Mouse (Mus musculus) heart, embryonic 15.5 days (tissue): ENCODE data around the gene Pip4p1. TPM values are rescaled to one million over a fixed set of nuclear protein-coding genes. Genes with fewer than 3 reads are reported as not detected.

Experiments
- ATAC-seq: fragments of 200-750 bp; cut with Nextera tagmentation; replicated peaks from 2 replicates; pipeline ENCODE4 v1.8.0; 2017; ENCODE audit warnings: low read depth, moderate TSS enrichment; ENCODE audit not compliant: insufficient number of reproducible peaks, insufficient read depth, low FRiP score
- H3K27ac ChIP-seq: fragments of 300-500 bp; sonication (generic); 2 replicates; pipeline ENCODE4 v1.5.1; 2015; ENCODE audit warnings: mild to moderate bottlenecking, inconsistent platforms
- H3K27me3 ChIP-seq: fragments of 300-500 bp; sonication (generic); 2 replicates; pipeline ENCODE4 v1.6.1; 2015; ENCODE audit warnings: inconsistent platforms
- H3K36me3 ChIP-seq: fragments of 300-500 bp; sonication (generic); 2 replicates; pipeline ENCODE4 v1.6.1; 2015; ENCODE audit warnings: mild to moderate bottlenecking, inconsistent platforms
- H3K4me1 ChIP-seq: fragments of 300-500 bp; sonication (generic); replicated peaks from 2 replicates; pipeline ENCODE4 v1.6.1; 2015; ENCODE audit warnings: inconsistent platforms
- H3K4me2 ChIP-seq: fragments of 300-500 bp; sonication (generic); 2 replicates; pipeline ENCODE4 v1.6.1; 2015; ENCODE audit warnings: inconsistent platforms, mild to moderate bottlenecking, moderate library complexity
- H3K4me3 ChIP-seq: fragments of 300-500 bp; sonication (generic); 2 replicates; pipeline ENCODE4 v1.5.1; 2015; ENCODE audit warnings: mild to moderate bottlenecking, inconsistent platforms
- H3K9ac ChIP-seq: fragments of 300-500 bp; sonication (generic); 2 replicates; pipeline ENCODE4 v1.6.1; 2015; ENCODE audit warnings: mild to moderate bottlenecking, inconsistent platforms
- H3K9me3 ChIP-seq: fragments of 300-500 bp; sonication (generic); replicated peaks from 2 replicates; pipeline ENCODE4 v1.6.1; 2016; ENCODE audit warnings: inconsistent platforms
- WGBS: fragments of 180-500 bp; shearing (Covaris S2); methylation state at CpG from one replicate; pipeline ENCODE4 v1.1.7; 2015; ENCODE audit warnings: mixed read lengths; 5-methylcytosine and 5-hydroxymethylcytosine counted together
- polyA plus RNA-seq: library from polyadenylated mRNA; unstranded; fragments of >200 nt; fragmentation: Nextera tagmentation; extraction: Ambion mirVana; gene quantifications from 2 replicates; pipeline ENCODE4 v1.2.1, GENCODE M21; 2015

Pip4p1 gene
- polyA plus RNA-seq, 1 experiment from 2014 or later = 29.8 TPM

DNA sequence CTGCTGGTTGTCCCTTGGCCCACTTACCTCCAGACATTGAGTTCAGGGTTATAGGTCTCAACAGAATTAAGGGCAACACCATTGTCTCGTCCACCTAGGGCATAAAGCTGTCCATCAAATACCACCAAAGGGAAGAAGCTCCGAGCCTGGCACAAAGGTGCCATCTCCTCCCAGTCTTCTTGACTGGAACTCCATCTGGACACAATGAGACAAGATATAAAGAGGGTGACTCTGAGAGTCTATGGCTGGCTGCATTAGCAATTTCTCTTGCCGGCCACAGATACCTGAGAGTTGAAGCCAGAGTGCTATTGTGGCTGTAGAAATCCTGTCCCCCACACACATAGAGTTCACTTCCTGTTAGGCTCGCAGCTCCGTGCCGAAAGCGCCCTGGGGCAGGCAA, 38.6 kb downstream of the Pip4p1 start:
- Histone ChIP-seq H3K36me3 (no peaks in the 10 kb centered on the region), H3K9ac (no peak overlapping the region), H3K4me2 (no peak overlapping the region), H3K9me3 (no peaks in the 10 kb centered on the region), H3K4me3 (no peak overlapping the region), H3K27me3 (peaks cover 7% of the 10 kb centered on the region; the same call in 1 of the 2 replicates), H3K27ac (no peak overlapping the region), H3K4me1 (peaks cover 15% of the 10 kb centered on the region)
- WGBS = 89% methylated on average over 7 of the region's 7 CpGs
- ATAC-seq = no peak

DNA sequence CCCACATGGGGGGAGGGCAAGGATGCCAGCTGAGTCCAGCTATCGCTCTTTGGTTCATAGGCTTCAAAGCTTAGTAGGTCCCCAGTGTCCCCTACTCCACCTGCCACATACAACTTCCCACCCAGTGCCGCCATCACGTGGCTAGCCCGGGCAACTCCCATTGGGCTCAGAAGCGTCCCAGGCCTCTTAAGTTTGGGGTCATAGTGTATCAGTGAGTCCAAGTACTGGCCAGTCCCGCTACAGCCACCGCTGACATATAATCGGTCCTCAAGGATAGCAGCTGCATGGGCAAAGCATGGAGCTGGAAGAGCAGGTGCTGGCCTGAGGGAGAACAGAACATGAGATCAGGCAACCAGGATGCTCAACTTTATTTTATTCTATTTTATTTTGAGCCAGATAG, 39.0 kb downstream of the Pip4p1 start:
- WGBS = 87% methylated on average over 8 of the region's 8 CpGs
- no peak for ATAC-seq
- H3K4me1 ChIP-seq = peaks cover 11% of the 10 kb centered on the region

DNA sequence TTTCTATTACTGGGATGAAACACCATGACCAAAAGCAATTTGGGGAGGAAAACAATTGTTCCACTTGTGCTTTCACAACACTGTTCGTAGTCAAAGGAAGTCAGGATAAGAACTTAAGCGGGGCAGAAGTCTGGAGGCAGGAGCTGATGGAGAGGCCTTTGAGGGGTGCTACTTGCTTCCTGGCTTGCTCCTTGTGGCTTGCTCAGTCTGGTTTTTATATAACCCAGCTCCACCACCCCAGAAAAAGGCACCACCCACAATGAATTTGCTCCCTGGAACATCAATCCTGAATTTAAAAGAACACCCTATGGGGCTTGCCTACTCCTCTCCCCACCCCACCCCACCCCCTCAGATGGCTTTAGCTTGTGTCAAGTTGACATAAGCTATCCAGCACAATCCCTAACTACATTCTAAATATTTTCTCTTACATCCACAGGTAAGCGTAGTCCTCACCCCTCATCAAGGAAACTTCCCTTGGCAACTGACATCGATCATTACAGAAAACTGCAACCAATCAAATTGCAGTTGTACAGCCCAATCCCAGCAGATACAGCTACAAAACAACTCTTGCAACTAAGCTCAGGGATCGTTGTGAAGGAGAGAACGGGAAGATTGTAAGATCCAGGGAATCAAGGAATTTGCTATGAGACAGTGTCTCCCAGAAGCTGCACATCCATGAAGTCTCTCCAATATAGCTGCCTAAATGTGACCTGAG, 54.3 kb downstream of the Pip4p1 start:
- Histone ChIP-seq H3K27me3 (no peaks in the 10 kb centered on the region), H3K4me1 (no peaks in the 10 kb centered on the region), H3K9ac (no peak overlapping the region), H3K9me3 (no peaks in the 10 kb centered on the region), H3K4me2 (no peak overlapping the region), H3K27ac (no peak overlapping the region), H3K36me3 (no peaks in the 10 kb centered on the region), H3K4me3 (no peak overlapping the region)
- ATAC-seq = no peak
- 84% methylated on average over 6 of the region's 6 CpGs for WGBS

More for the DNA sequence above, 39.0 kb downstream of the Pip4p1 start:
- Histone ChIP-seq H3K27ac (no peak overlapping the region), H3K27me3 (peaks cover 2% of the 10 kb centered on the region; the same call in 1 of the 2 replicates), H3K4me3 (no peak overlapping the region), H3K4me2 (no peak overlapping the region), H3K9me3 (no peaks in the 10 kb centered on the region), H3K36me3 (no peaks in the 10 kb centered on the region), H3K9ac (no peak overlapping the region)

Other genes with a start within 250 kb of the Pip4p1 start
- not detected in 2 replicates for gene Olfr747, start 237.7 kb downstream of the Pip4p1 start, polyA plus RNA-seq
- gene Olfr748, start 223.5 kb downstream of the Pip4p1 start, polyA plus RNA-seq = not detected in 2 replicates
- gene Olfr749, start 185.8 kb downstream of the Pip4p1 start, polyA plus RNA-seq = not detected in 2 replicates
- gene Ttc5, start 145.3 kb downstream of the Pip4p1 start, polyA plus RNA-seq = 42.5 and 49.2 TPM in 2 replicates
- not detected in 2 replicates for gene Ccnb1ip1, start 123.1 kb downstream of the Pip4p1 start, polyA plus RNA-seq
- gene Parp2, start 123.0 kb downstream of the Pip4p1 start, polyA plus RNA-seq = 36.5 and 37.5 TPM in 2 replicates
- 4.8 and 6.7 TPM in 2 replicates for gene Tep1, start 60.3 kb downstream of the Pip4p1 start, polyA plus RNA-seq
- 0.08 and 0.18 TPM in 2 replicates for gene Klhl33, start 33.3 kb downstream of the Pip4p1 start, polyA plus RNA-seq
- gene Osgep, start 6.0 kb downstream of the Pip4p1 start, polyA plus RNA-seq = 117 and 133 TPM in 2 replicates
- 107 and 120 TPM in 2 replicates for gene Apex1, start 5.9 kb downstream of the Pip4p1 start, polyA plus RNA-seq
- gene Pnp, start 226 bp upstream of the Pip4p1 start, polyA plus RNA-seq = 29.6 and 37.3 TPM in 2 replicates
- gene Gm49342, start 13.7 kb upstream of the Pip4p1 start, polyA plus RNA-seq = not detected in 2 replicates
- gene Pnp2, start 25.1 kb upstream of the Pip4p1 start, polyA plus RNA-seq = 0.18 and 0.41 TPM in 2 replicates
- gene Rnase10, start 76.9 kb upstream of the Pip4p1 start, polyA plus RNA-seq = 0.36 and 0.42 TPM in 2 replicates
- gene Rnase9, start 111.0 kb upstream of the Pip4p1 start, polyA plus RNA-seq = not detected in 2 replicates
- not detected in 2 replicates for gene Rnase11, start 119.3 kb upstream of the Pip4p1 start, polyA plus RNA-seq
- gene Rnase12, start 126.8 kb upstream of the Pip4p1 start, polyA plus RNA-seq = not detected in 2 replicates
- gene Olfr750, start 143.6 kb upstream of the Pip4p1 start, polyA plus RNA-seq = not detected in 2 replicates
- 26.3 and 31.6 TPM in 2 replicates for gene Rnase4, start 160.2 kb upstream of the Pip4p1 start, polyA plus RNA-seq
- 4.1 TPM in 2 replicates for gene Ang, start 160.3 kb upstream of the Pip4p1 start, polyA plus RNA-seq
- gene Eddm3b, start 183.6 kb upstream of the Pip4p1 start, polyA plus RNA-seq = not detected in 2 replicates
- gene Rnase6, start 193.1 kb upstream of the Pip4p1 start, polyA plus RNA-seq = 0.66 and 1.2 TPM in 2 replicates
- 0.96 and 1.2 TPM in 2 replicates for gene Rnase1, start 215.9 kb upstream of the Pip4p1 start, polyA plus RNA-seq
- gene Rnase2b, start 231.4 kb upstream of the Pip4p1 start, polyA plus RNA-seq = not detected in 2 replicates